Comparison of ENCODE assay signal across 25 mouse cellular contexts in genomic region chr17:43744425-43744824, GRCm38 (mm10). TPM values are rescaled to one million over a fixed set of nuclear protein-coding genes. Genes with fewer than 3 reads are reported as not detected.
DNase-seq lines count a peak whose midpoint lies in the region; ATAC-seq and TF ChIP-seq lines count a peak whose summit lies in the region.
"Had no signal": no experiment of that assay in that cellular context is flagged by ENCODE, and none has a peak within 500 bp of the region (broad histone marks: within the 10 kb centered on the region; RNA-seq: fewer than 3 reads in every experiment).

No protein-coding gene starts in this region.

- no peaks in the 10 kb centered on the region for H3K27me3 ChIP-seq in kidney, embryonic 16.5 days (ENCODE audit: insufficient read depth, low read length)
- H3K27me3 ChIP-seq in Patski = no peaks in the 10 kb centered on the region
- no peaks in the 10 kb centered on the region for H3K27me3 ChIP-seq in heart, embryonic 12.5 days (replicated peaks)
- no peaks in the 10 kb centered on the region for H3K27me3 ChIP-seq in hindbrain, embryonic 14.5 days (ENCODE audit: control insufficient read depth, insufficient read depth, low read length)
- H3K27me3 ChIP-seq: embryonic facial prominence, embryonic 12.5 days; lung, embryonic 15.5 days had no signal

- TF ChIP-seq CTCF in Patski (IDR thresholded peaks at IDR 0.05) = no peak

- in situ Hi-C loops in Patski (cut with MboI; ENCODE audit: low pct_unique_long_range_greater_than_20kb) = no loop called here

- H3K36me3 ChIP-seq in kidney, embryonic 16.5 days (ENCODE audit: insufficient read depth, low read length) = peaks cover 11% of the 10 kb centered on the region; the same call in 1 of the 2 replicates
- peaks cover 24% of the 10 kb centered on the region for H3K36me3 ChIP-seq in heart, embryonic 12.5 days
- no peaks in the 10 kb centered on the region for H3K36me3 ChIP-seq in hindbrain, embryonic 14.5 days (replicated peaks; ENCODE audit: control insufficient read depth, insufficient read depth)
- H3K36me3 ChIP-seq: embryonic facial prominence, embryonic 12.5 days had no signal

- no peak overlapping the region for H3K9ac ChIP-seq in kidney, embryonic 16.5 days (replicated peaks; ENCODE audit: low read length)
- H3K9ac ChIP-seq in heart, embryonic 12.5 days = no peak overlapping the region
- H3K9ac ChIP-seq in hindbrain, embryonic 14.5 days = no peak overlapping the region
- H3K9ac ChIP-seq: embryonic facial prominence, embryonic 12.5 days; forebrain, postnatal 0 days; lung, embryonic 15.5 days had no signal

- H3K4me2 ChIP-seq in kidney, embryonic 16.5 days (replicated peaks; ENCODE audit: low read depth, low read length) = no peak overlapping the region
- peak overlapping the region; percentile 33 for H3K4me2 ChIP-seq in heart, embryonic 12.5 days
- no peak overlapping the region for H3K4me2 ChIP-seq in hindbrain, embryonic 14.5 days (replicated peaks)
- H3K4me2 ChIP-seq: embryonic facial prominence, embryonic 12.5 days; liver, embryonic 11.5 days; lung, embryonic 15.5 days had no signal

- intact Hi-C loops in heart, postnatal 36 days (cut with DNase I) = no loop called here

- no peak for ATAC-seq in kidney, embryonic 16.5 days (ENCODE audit: low FRiP score, low TSS enrichment)
- peak; percentile 76 for ATAC-seq in Patski
- no peak for ATAC-seq in heart, embryonic 12.5 days (ENCODE audit: insufficient number of reproducible peaks, low FRiP score)
- no peak for ATAC-seq in hindbrain, embryonic 14.5 days (ENCODE audit: low FRiP score)
- ATAC-seq: forebrain, postnatal 0 days; inflammation-experienced regulatory T-cells, adult 6 months had no signal

- H3K9me3 ChIP-seq in kidney, embryonic 16.5 days (ENCODE audit: low read length) = peaks cover 10% of the 10 kb centered on the region; the same call in 1 of the 2 replicates
- H3K9me3 ChIP-seq in heart, embryonic 12.5 days (replicated peaks) = peaks cover 8% of the 10 kb centered on the region
- peaks cover 15% of the 10 kb centered on the region for H3K9me3 ChIP-seq in hindbrain, embryonic 14.5 days (ENCODE audit: control insufficient read depth, low read length)
- H3K9me3 ChIP-seq: embryonic facial prominence, embryonic 12.5 days; hindbrain, embryonic 10.5 days; lung, embryonic 15.5 days had no signal

- peak; percentile 21 for DNase-seq in kidney, adult 11 months
- no peak for DNase-seq in Patski (ENCODE audit: low read depth, low spot score)
- peak; percentile 16 to 24 for DNase-seq in heart, postnatal 36 days
- DNase-seq in testis, postnatal 10 days (ENCODE audit: low spot score) = no peak
- DNase-seq in hindbrain, embryonic 14.5 days (ENCODE audit: low spot score) = no peak
- no peak for DNase-seq in right cerebral cortex, postnatal 4 days
- DNase-seq: adrenal gland, postnatal 14 days; cerebellum, adult 2 months; forebrain, postnatal 0 days; gastrocnemius, adult 2 months; midbrain, embryonic 14.5 days; thymus, adult 2 months had no signal

- POLR2A ChIA-PET in Patski (lab: Charles Lee) = no interaction called here

- H3K4me3 ChIP-seq in kidney, embryonic 16.5 days (ENCODE audit: low read length) = no peak overlapping the region
- no peak overlapping the region for H3K4me3 ChIP-seq in heart, embryonic 12.5 days
- H3K4me3 ChIP-seq in hindbrain, embryonic 14.5 days (replicated peaks; ENCODE audit: low read length) = no peak overlapping the region
- H3K4me3 ChIP-seq: embryonic facial prominence, embryonic 12.5 days; gastrocnemius, adult 2 months; hindbrain, embryonic 10.5 days; layer of hippocampus, adult 2 months; limb, embryonic 10.5 days; lung, embryonic 15.5 days; myocyte had no signal

- H3K27ac ChIP-seq in kidney, embryonic 16.5 days (ENCODE audit: low read length) = no peak overlapping the region; the same call in 1 of the 2 replicates
- H3K27ac ChIP-seq in heart, embryonic 12.5 days (ENCODE audit: poor library complexity, severe bottlenecking) = peak overlapping the region; percentile 87
- H3K27ac ChIP-seq in hindbrain, embryonic 14.5 days = no peak overlapping the region
- H3K27ac ChIP-seq: embryonic facial prominence, embryonic 12.5 days; gastrocnemius, adult 2 months; hindbrain, embryonic 10.5 days; layer of hippocampus, adult 2 months; limb, embryonic 10.5 days had no signal

- WGBS in kidney, embryonic 16.5 days = 32% methylated on average over 4 of the region's 4 CpGs
- 10% methylated on average over 4 of the region's 4 CpGs for WGBS in heart, embryonic 12.5 days
- WGBS in hindbrain, embryonic 14.5 days = 73% methylated on average over 4 of the region's 4 CpGs

- H3K4me1 ChIP-seq in kidney, embryonic 16.5 days (ENCODE audit: insufficient read depth, low read length) = peaks cover 14% of the 10 kb centered on the region
- H3K4me1 ChIP-seq in heart, embryonic 12.5 days (replicated peaks) = peaks cover 18% of the 10 kb centered on the region
- H3K4me1 ChIP-seq in hindbrain, embryonic 14.5 days (replicated peaks; ENCODE audit: control insufficient read depth, insufficient read depth, low read length) = no peaks in the 10 kb centered on the region
- H3K4me1 ChIP-seq: embryonic facial prominence, embryonic 12.5 days; hindbrain, embryonic 10.5 days; limb, embryonic 10.5 days had no signal

- CTCF ChIA-PET in Patski (lab: Charles Lee) = interaction anchor here (0.7 to 1.3 kb wide), 7 partner anchors 8 to 127 kb away, joined by 3 to 7 read pairs (median 3); no protein-coding TSS in a partner anchor

RNA-seq across cellular contexts. Expression of gene Rcan2, which starts 56.7 kb away (rescaled TPM):
- 7.2 and 8.0 TPM in 2 replicates for polyA plus RNA-seq in kidney, embryonic 16.5 days (2015; fragmentation: Nextera tagmentation; extraction: Ambion mirVana)
- polyA plus RNA-seq in Patski (2021) = 109 TPM
- polyA plus RNA-seq in heart, embryonic 12.5 days (2016; fragmentation: Nextera tagmentation; extraction: Ambion mirVana) = 44.1 and 44.3 TPM in 2 replicates
- 100 to 1,000 TPM; 355 to 411 TPM for total RNA-seq in heart, postnatal 36 days (2021)
- polyA plus RNA-seq in hindbrain, embryonic 14.5 days (2014; fragmentation: Nextera tagmentation; extraction: Ambion mirVana) = 118 and 124 TPM in 2 replicates
- total RNA-seq: megakaryocyte progenitor cell, adult 5-6 weeks; MEL; neutrophil, adult 5-6 weeks had no signal
- polyA plus RNA-seq: inflammation-experienced regulatory T-cells, adult 6 months had no signal

Comparison
In these comparisons a context has a peak if more than half of its experiments do, and no peak if none do; other contexts are left out.
1. DNase-seq: peak in kidney, adult 11 months (single experiment) and heart, postnatal 36 days (2 of 2); none in Patski (single experiment), testis, postnatal 10 days (single experiment), hindbrain, embryonic 14.5 days (single experiment) and right cerebral cortex, postnatal 4 days (single experiment).